Mouse (Mus musculus) midbrain, embryonic 15.5 days (tissue): ENCODE data around the gene Eif2b5. TPM values are rescaled to one million over a fixed set of nuclear protein-coding genes. Genes with fewer than 3 reads are reported as not detected.

ENCODE experiments used
- ATAC-seq: fragments of 200-750 bp; cut with Nextera tagmentation; replicated peaks from 2 replicates; pipeline ENCODE4 v1.8.0; 2017; ENCODE audit warnings: moderate TSS enrichment
- H3K27ac ChIP-seq: fragments of 300-500 bp; sonication (generic); 2 replicates; pipeline ENCODE4 v1.5.1; 2015; ENCODE audit warnings: mild to moderate bottlenecking, inconsistent platforms
- H3K27me3 ChIP-seq: fragments of 300-500 bp; sonication (generic); replicated peaks from 2 replicates; pipeline ENCODE4 v1.6.1; 2015; ENCODE audit warnings: inconsistent platforms
- H3K36me3 ChIP-seq: fragments of 300-500 bp; sonication (generic); replicated peaks from 2 replicates; pipeline ENCODE4 v1.6.1; 2015; ENCODE audit warnings: inconsistent platforms
- H3K4me1 ChIP-seq: fragments of 300-500 bp; sonication (generic); 2 replicates; pipeline ENCODE4 v1.6.1; 2015; ENCODE audit warnings: inconsistent platforms
- H3K4me2 ChIP-seq: fragments of 300-500 bp; sonication (generic); 2 replicates; pipeline ENCODE4 v1.6.1; 2015; ENCODE audit warnings: inconsistent platforms, mild to moderate bottlenecking, moderate library complexity
- H3K4me3 ChIP-seq: fragments of 300-500 bp; sonication (generic); 2 replicates; pipeline ENCODE4 v1.5.1; 2015; ENCODE audit warnings: mild to moderate bottlenecking, inconsistent platforms
- H3K9ac ChIP-seq: fragments of 300-500 bp; sonication (generic); 2 replicates; pipeline ENCODE4 v1.6.1; 2015; ENCODE audit warnings: mild to moderate bottlenecking, inconsistent platforms
- H3K9me3 ChIP-seq: fragments of 300-500 bp; sonication (generic); 2 replicates; pipeline ENCODE4 v1.6.1; 2016; ENCODE audit warnings: inconsistent platforms
- WGBS: fragments of 180-500 bp; shearing (Covaris S2); methylation state at CpG from one replicate; pipeline ENCODE4 v1.1.7; 2015; ENCODE audit warnings: mixed read lengths; 5-methylcytosine and 5-hydroxymethylcytosine counted together
- polyA plus RNA-seq: library from polyadenylated mRNA; unstranded; fragments of >200 nt; fragmentation: Nextera tagmentation; extraction: Ambion mirVana; gene quantifications from 2 replicates; pipeline ENCODE4 v1.2.1, GENCODE M21; 2015

Eif2b5 gene
- polyA plus RNA-seq, 1 experiment from 2014 or later, result 96.2 TPM

DNA sequence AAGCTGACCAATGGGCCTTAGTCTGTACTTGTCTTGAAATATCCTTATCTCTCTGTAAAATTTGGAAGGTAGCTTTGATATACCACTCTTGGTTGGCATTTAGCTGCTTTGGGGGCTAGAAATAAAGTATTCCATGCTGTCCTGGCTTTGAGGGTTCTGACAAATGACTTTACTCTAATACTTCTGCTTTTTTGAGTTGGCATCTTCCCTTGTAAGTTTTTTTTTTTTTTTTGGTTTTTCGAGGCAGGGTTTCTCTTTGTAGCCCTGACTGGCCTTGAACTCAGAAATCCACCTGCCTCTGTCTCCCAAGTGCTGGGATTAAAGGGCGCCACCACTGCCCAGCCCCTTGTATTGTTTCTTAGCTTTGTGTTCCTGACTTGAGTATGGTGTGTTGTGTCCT is 5.2 kb upstream of the Eif2b5 start:
- no peak for ATAC-seq

DNA sequence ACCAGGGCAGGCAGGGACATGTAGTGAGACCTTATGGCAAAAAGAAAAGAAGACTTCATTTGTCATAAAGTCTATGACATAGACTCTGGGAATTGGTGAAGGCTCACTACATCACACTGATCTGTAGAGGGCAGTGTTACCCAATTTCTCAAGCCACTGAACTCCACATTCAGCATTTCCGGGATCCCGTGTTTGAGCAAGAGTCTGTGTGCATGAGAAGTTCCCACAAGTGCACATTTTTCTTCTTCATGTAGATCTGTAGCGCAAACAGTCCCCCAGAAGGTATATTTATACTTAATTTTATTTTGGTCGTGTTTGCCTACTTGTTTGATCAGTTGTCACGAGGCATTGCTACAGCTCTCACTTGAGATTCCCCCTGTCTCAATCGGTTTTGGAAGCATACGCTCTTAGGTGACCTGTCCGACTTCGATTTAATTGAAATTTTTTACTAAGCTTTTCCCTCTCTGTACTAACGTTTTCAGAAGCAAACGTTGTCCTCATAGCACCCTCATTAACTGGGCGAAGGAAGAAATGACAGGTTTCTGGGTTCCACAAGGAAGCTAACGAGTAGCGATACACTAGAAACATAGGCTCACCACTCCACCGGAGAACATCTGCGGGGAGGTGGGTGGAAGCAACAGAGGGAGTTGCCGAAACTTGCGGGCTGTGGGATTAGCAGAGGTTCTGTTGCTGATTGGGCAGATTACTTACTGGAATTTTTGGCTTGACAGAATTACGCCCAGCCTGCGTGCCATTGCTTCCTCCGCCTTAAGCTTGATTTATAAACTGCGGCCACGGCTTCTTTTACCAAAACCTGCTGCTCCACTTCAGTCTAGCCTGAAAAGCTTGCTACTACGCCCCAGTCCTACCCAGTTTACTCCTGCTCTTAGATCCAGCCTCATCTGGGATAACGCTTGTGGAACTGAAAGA is 1.7 kb upstream of the Eif2b5 start:
- peaks cover 7% of the 10 kb centered on the region; the same call in 1 of the 2 replicates for H3K27me3 ChIP-seq
- no peak overlapping the region for H3K27ac ChIP-seq
- peak overlapping the region; percentile 48 for H3K4me2 ChIP-seq
- no peaks in the 10 kb centered on the region for H3K9me3 ChIP-seq
- peak overlapping the region; percentile 27 for H3K9ac ChIP-seq
- ATAC-seq, result peak; percentile 4; the same call in 1 of the 2 replicates
- 20% methylated on average over 25 of the region's 25 CpGs for WGBS
- H3K4me1 ChIP-seq, result peaks cover 22% of the 10 kb centered on the region
- peaks cover 10% of the 10 kb centered on the region for H3K36me3 ChIP-seq
- peak overlapping the region; percentile 24 for H3K4me3 ChIP-seq

More for the DNA sequence above, 5.2 kb upstream of the Eif2b5 start:
- peaks cover 7% of the 10 kb centered on the region; the same call in 1 of the 2 replicates for H3K27me3 ChIP-seq
- 84% methylated on average over 2 of the region's 2 CpGs for WGBS
- H3K36me3 ChIP-seq, result no peaks in the 10 kb centered on the region
- H3K27ac ChIP-seq, result no peak overlapping the region
- H3K4me2 ChIP-seq, result no peak overlapping the region
- H3K4me1 ChIP-seq, result peaks cover 13% of the 10 kb centered on the region
- no peak overlapping the region for H3K4me3 ChIP-seq
- no peak overlapping the region for H3K9ac ChIP-seq
- no peaks in the 10 kb centered on the region for H3K9me3 ChIP-seq

DNA sequence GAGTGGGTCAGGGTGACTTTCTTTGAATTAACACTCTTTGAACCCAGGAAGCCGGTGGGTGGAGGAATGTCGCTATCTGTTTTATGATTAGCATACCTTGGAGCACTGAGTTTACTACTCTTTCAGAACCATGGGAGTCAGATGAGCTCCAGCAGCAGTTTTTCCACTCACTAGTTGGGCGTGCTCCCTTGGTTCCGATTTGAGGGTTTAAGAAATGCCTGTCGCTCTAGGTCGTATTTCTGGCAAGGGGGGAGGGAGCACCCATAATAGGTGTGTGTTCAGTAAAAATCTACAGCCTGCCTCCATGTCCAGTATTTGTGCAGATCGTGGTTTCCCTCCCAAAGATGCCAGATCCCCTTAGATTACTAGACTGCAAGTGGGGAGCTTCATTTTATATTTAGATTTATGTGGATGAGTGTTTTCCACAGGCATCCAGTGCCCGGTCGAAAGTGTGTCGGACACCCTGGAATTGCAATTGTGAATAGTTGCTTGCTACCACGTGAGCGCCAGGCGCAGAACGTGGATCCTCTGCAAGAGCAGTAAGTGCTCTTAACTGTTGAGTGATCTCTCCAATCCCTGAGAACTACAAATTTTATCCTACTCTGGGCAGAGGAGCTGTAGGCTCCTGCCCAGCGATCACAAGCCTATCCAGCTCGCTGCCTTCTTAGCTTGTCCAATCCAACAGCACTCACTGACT is 489 bp upstream of the Eif2b5 start:
- peak overlapping the region; percentile 94 for H3K4me3 ChIP-seq
- peaks cover 22% of the 10 kb centered on the region for H3K4me1 ChIP-seq
- WGBS, result 12% methylated on average over 16 of the region's 16 CpGs
- no peaks in the 10 kb centered on the region for H3K9me3 ChIP-seq
- no peak; the same call in 1 of the 2 replicates for ATAC-seq
- peaks cover 7% of the 10 kb centered on the region; the same call in 1 of the 2 replicates for H3K27me3 ChIP-seq
- peak overlapping the region; percentile 92 for H3K9ac ChIP-seq
- H3K36me3 ChIP-seq, result peaks cover 21% of the 10 kb centered on the region
- peak overlapping the region; percentile 76 for H3K4me2 ChIP-seq
- H3K27ac ChIP-seq, result peak overlapping the region; percentile 86

DNA sequence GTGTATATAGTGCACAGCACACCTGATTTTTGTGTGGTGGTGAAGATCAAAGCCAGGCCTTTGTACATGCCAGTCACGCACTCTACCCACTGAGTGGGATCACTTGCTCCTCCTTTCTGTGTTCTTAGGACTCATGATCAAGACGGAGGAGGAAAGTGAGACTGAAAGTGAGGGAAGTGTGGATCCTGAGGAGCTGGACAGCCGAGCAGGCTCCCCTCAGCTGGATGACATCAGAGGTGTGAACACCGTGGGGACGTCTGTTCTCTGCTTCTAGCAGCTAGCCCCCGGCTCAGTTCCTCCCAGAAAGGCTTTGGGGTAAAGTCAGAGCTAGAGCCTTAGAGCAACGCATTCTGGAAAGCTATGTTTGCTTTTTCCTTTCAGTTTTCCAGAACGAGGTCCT is 7.4 kb downstream of the Eif2b5 start:
- no peaks in the 10 kb centered on the region for H3K9me3 ChIP-seq
- no peaks in the 10 kb centered on the region for H3K4me1 ChIP-seq
- H3K4me2 ChIP-seq, result no peak overlapping the region
- no peak for ATAC-seq
- no peak overlapping the region for H3K9ac ChIP-seq
- no peaks in the 10 kb centered on the region for H3K27me3 ChIP-seq
- 84% methylated on average over 8 of the region's 8 CpGs for WGBS
- H3K4me3 ChIP-seq, result no peak overlapping the region
- no peak overlapping the region for H3K27ac ChIP-seq
- H3K36me3 ChIP-seq, result peaks cover 92% of the 10 kb centered on the region

DNA sequence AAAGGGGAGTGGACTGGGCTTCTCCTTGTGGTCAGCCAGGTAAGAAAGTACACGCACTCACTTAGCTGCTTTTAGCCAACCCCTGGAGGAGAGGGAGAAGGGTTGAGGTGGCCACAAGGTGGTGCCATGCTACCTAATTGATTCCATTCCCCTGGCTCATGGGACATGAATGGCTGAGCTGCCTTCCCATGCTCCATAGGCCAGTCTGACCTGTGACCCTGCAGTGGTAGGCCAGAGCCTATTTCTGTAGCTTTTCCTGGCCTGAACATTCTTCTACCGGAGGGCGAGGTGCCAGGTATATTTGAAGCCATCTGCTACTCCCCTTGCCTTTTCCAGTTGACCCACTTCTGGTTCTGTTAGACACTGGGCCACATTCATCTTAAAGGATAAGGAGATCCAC is 10.7 kb downstream of the Eif2b5 start:
- peak; percentile 45; the same call in 1 of the 2 replicates for ATAC-seq
- Histone ChIP-seq H3K36me3 (peaks cover 65% of the 10 kb centered on the region), H3K4me1 (no peaks in the 10 kb centered on the region), H3K4me2 (no peak overlapping the region), H3K27me3 (no peaks in the 10 kb centered on the region), H3K9ac (no peak overlapping the region), H3K4me3 (no peak overlapping the region), H3K9me3 (no peaks in the 10 kb centered on the region), H3K27ac (no peak overlapping the region)
- WGBS, result 86% methylated on average over 3 of the region's 3 CpGs

DNA sequence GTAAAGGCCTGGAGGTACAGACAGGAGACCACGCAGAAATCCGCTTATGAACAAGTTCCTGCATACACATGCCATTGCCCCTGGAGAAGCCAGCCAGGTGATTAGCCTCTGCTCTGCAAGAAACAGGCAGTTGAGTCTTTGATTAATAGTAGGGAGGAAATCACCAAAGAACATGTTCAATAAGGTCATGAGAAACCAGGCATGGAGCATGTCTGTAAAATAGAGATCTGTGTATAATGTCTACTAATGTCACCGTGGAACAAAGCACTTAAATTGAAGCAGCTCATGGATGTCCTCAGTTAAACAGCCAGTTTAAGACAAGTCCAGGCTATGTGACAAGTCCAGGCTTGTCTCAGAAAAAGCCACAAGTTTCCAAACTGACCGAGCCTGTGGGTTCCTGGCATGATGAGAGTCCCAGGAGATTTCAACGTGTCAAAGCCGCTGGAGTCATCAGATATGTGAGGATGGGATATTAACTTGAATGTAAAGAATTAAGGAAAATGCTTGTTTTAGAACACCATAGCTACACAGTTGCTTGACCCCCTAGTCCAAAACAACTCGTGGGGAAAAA is 12.7 kb downstream of the Eif2b5 start:
- no peak overlapping the region for H3K9ac ChIP-seq
- 92% methylated on average over 7 of the region's 7 CpGs for WGBS

DNA sequence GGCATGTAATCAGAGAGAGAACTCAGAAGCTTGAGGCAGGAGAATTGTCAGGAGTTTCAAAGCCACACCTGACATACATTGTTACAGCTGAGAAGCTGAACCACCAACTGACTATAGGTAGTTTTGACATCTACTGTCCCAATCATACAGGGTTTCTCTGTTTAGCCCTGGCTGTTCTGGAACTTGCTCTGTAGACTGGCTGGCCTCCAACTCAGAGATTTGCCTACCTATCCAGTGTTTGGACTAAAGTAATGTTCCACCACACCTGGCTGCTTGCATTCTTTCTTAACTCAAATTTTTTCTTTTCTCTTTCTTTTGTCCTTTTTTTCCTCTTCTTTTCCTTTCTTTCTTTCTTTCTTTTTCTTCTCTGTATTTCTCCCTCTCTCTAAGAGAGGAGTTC is 17.4 kb downstream of the Eif2b5 start:
- no peak for ATAC-seq
- H3K27me3 ChIP-seq, result no peaks in the 10 kb centered on the region

More for the DNA sequence above, 12.7 kb downstream of the Eif2b5 start:
- Histone ChIP-seq H3K27ac (no peak overlapping the region), H3K4me2 (no peak overlapping the region), H3K9me3 (no peaks in the 10 kb centered on the region), H3K4me1 (peaks cover 6% of the 10 kb centered on the region), H3K27me3 (no peaks in the 10 kb centered on the region), H3K4me3 (no peak overlapping the region), H3K36me3 (peaks cover 48% of the 10 kb centered on the region)
- ATAC-seq, result no peak

DNA sequence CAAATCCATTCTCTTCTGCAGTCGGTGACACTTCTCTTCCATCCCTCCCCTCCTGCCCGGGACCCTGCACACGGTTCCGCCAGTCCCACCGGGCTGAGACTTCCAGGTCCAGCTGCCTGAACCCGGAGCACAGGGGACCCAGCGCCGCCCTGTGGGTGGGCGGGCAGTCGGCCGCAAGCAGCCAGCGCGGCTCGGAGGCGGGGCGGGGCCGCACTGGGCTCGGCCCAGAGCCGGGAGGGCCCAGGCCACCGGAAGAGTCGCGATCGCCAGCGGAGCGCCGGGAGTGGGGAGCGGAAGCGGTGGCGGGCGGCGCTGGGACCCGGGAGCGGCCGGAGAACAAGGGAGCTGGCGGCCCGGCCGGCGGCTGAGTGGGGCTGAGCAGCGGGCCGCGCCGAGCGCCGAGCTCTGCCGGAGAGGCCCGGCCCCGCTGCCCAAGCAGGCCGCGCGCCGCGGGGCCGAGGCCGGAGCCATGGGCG is 18.1 kb downstream of the Eif2b5 start, which contains the start of gene Dvl3:
TSS of gene Dvl3 (plus strand) at position 257 of the 476 bp plus-strand sequence.
- peak within 1 kb of the TSS; percentile 88 for H3K27ac ChIP-seq
- H3K4me3 ChIP-seq, result peak within 1 kb of the TSS; percentile 90
- peak within 1 kb of the TSS; percentile 95 for H3K4me2 ChIP-seq
- no peaks in the 10 kb centered on the region for H3K9me3 ChIP-seq
- WGBS, result under 1% methylated on average over 55 of the region's 55 CpGs
- peaks cover 37% of the 10 kb centered on the region for H3K4me1 ChIP-seq
- peak; percentile 97 for ATAC-seq
- H3K27me3 ChIP-seq, result no peaks in the 10 kb centered on the region
- peaks cover 6% of the 10 kb centered on the region for H3K36me3 ChIP-seq
- peak within 1 kb of the TSS; percentile 91 for H3K9ac ChIP-seq

More for the DNA sequence above, 17.4 kb downstream of the Eif2b5 start:
- Histone ChIP-seq H3K4me3 (peak overlapping the region; percentile 90), H3K27ac (peak overlapping the region; percentile 88), H3K9ac (peak overlapping the region; percentile 91; the same call in 1 of the 2 replicates), H3K36me3 (peaks cover 5% of the 10 kb centered on the region; the same call in 1 of the 2 replicates), H3K4me2 (peak overlapping the region; percentile 95), H3K4me1 (peaks cover 37% of the 10 kb centered on the region), H3K9me3 (no peaks in the 10 kb centered on the region)

DNA sequence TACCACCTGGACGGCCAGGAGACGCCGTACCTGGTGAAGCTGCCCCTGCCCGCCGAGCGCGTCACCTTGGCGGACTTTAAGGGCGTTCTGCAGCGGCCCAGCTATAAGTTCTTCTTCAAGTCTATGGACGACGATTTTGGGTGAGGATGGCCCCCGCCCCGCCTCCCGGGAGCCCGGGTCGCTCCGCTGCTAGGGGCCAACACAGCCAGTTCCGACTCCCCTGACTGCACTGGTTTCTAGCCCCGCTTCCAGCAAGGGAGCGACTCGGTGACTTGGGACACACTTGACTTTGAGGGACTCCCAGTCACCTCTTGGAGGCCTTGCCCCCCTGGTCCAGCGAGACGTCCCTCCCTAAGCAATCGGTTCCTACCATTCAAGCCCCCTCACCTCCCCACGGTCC is 18.6 kb downstream of the Eif2b5 start:
- under 1% methylated on average over 26 of the region's 26 CpGs for WGBS
- Histone ChIP-seq H3K36me3 (peaks cover 6% of the 10 kb centered on the region), H3K27me3 (no peaks in the 10 kb centered on the region), H3K9ac (peak overlapping the region; percentile 91), H3K9me3 (no peaks in the 10 kb centered on the region), H3K4me2 (peak overlapping the region; percentile 95), H3K4me1 (peaks cover 37% of the 10 kb centered on the region), H3K27ac (peak overlapping the region; percentile 88), H3K4me3 (peak overlapping the region; percentile 90)
- peak; percentile 57; the same call in 1 of the 2 replicates for ATAC-seq

DNA sequence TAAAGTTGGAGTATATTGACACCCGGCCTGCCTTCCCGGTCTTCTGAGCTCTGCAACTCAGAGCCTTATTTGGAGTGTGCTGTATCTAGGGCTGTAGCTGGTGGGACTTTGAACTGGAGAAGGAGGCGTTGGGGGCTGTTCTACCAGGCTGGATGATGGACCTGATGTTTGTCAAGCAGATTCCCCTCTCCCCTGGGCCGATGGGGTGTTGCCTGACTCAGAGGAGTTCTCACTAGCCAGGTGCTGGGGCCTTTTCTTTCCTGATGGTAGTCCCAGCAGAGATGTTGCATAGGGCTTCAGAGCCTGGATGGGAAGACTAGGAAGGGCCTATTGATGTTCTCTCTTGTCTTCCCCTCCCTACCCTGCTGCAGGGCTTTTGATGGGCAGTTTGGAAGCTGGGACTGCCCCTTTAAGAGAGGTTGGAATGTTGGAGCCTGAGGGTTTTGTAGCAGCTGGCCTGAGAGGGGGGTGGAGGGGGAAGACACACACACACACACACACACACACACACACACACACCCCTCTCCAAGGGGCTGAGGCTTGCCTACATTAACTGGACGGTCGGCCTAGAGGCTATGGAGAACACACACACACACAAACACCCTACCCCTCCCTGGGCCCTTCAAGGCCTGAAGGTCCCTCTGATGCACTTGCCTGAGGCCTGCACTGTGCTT is 19.2 kb downstream of the Eif2b5 start:
- H3K27me3 ChIP-seq, result no peaks in the 10 kb centered on the region
- peak overlapping the region; percentile 91 for H3K9ac ChIP-seq
- peak; percentile 24 for ATAC-seq
- peak overlapping the region; percentile 90 for H3K4me3 ChIP-seq
- H3K9me3 ChIP-seq, result no peaks in the 10 kb centered on the region
- H3K4me1 ChIP-seq, result peaks cover 37% of the 10 kb centered on the region
- peak overlapping the region; percentile 95 for H3K4me2 ChIP-seq
- H3K36me3 ChIP-seq, result peaks cover 6% of the 10 kb centered on the region
- H3K27ac ChIP-seq, result peak overlapping the region; percentile 88
- 0% methylated on average over 6 of the region's 6 CpGs for WGBS

DNA sequence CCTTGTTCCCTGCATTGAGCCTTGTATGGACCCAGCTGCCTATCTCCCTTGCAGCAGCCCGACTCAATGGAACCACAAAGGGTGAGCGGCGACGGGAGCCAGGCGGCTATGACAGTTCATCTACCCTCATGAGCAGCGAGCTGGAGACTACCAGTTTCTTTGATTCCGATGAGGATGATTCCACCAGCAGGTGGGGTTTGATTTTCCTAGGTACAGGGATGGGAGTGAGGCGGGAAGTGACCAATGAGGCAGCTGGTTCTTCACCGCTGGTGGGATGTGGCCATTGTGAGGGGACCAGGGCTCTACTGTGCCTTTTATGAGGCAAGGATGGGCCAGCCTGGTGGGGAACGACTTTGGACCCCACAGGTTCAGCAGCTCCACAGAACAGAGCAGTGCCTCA is 25.3 kb downstream of the Eif2b5 start:
- no peaks in the 10 kb centered on the region for H3K9me3 ChIP-seq
- no peak overlapping the region for H3K27ac ChIP-seq
- H3K4me1 ChIP-seq, result peaks cover 17% of the 10 kb centered on the region
- H3K9ac ChIP-seq, result no peak overlapping the region
- H3K4me3 ChIP-seq, result no peak overlapping the region
- no peak for ATAC-seq
- WGBS, result 85% methylated on average over 10 of the region's 10 CpGs
- peaks cover 57% of the 10 kb centered on the region for H3K36me3 ChIP-seq
- H3K27me3 ChIP-seq, result no peaks in the 10 kb centered on the region
- H3K4me2 ChIP-seq, result no peak overlapping the region
